Mouse (Mus musculus) heart, postnatal 36 days (tissue): ENCODE data around the gene Ubxn4. TPM values are rescaled to one million over a fixed set of nuclear protein-coding genes. Genes with fewer than 3 reads are reported as not detected.
"Not testable (repeated sequence)": the region's sequence is repeated elsewhere in the genome, so short reads cannot be mapped to it uniquely, and the experiment has no call there.

Experiments
- DNase-seq, 2 experiments: peaks; one replicate each; pipeline ENCODE4 v3.0.0; 2021 to 2022
- intact Hi-C: fragments of 180-260 bp; cut with DNase I; formaldehyde crosslinking; loops from one replicate; pipeline ENCODE4 v1.15.1; 2025
- total RNA-seq, 2 experiments: library from RNA; stranded (reverse); gene quantifications; 2 replicates each; pipeline ENCODE4 v1.2.3; 2021

Gene Ubxn4
- 10 to 100 TPM; 37.4 to 38.0 TPM for total RNA-seq

DNA sequence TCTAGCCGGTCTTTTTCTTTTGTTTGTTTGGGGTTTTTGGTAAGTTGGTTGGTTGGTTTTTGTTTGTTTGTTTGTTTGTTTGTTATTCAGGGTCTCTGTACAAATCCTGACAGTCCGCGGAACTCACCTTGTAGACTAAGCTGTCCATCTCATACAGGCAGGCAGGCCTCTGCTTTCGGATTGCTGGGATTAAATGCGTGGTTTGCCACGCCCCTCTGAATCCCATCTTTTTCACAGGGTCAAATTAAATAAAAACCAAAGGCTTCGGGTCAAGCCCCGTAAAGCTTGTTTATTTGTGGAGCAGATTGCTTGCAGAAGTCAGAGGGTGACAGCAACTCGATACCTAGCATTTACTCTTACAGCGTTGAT lies at the start of gene Ubxn4:
Gene Ubxn4 (plus strand): TSS at position 338 of the 369 bp plus-strand sequence.
- intact Hi-C loops: loop anchor here (5.0 kb wide), 2 partner anchors 141 to 471 kb away; partner anchors contain the start of genes Ccnt2, R3hdm1 and Zranb3
- no peak for DNase-seq

GRCm38 (mm10) chr1:128194011-128194410 lies 49.8 kb upstream of the Ubxn4 start:
- intact Hi-C loops: no loop called here

DNA sequence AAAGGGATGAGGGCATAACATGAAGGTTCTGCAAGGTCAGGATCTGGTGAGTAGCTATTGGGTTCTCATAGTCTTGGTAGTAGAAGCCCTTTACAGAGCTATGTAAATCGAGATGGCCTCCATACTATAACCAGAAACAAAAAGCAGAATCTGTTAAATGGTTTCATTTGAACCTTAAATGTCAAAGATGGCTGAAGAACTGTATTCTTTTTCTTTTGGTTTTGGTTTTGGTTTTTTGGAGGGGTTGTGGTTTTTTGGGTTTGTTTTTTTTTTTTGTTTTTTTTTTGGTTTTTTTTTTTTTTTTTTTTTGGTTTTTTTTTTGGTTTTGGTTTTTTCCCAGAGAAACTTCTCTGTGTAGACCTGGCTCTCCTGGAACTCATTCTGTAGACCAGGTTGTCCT lies 46.4 kb upstream of the Ubxn4 start:
- no peak for DNase-seq
- intact Hi-C loops: no loop called here

More at GRCm38 (mm10) chr1:128194011-128194410, 49.8 kb upstream of the Ubxn4 start:
- no peak for DNase-seq

DNA sequence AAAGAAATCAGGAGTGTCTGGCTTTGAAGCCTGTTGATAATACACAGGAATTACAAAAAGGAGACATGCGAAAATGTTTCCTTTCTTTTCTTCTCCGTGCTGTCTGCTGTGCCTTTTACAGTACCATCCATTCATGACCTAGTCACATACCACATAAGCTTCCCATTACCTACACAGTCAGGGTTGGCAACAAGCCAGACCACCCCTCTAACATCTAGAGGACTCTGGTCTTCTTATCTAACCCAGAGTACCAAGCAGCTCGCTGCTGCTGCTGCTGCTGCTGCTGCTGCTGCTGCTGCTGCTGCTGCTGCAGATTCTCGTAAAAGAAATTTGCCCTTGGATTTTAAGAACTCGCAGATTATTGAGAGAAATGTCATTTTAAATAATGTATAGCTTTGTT lies 30.5 kb upstream of the Ubxn4 start:
- intact Hi-C loops: no loop called here
- DNase-seq: no peak

- DNase-seq: no peak
- intact Hi-C loops: loop anchor here (5.0 to 10.0 kb wide), 3 partner anchors 287 to 727 kb away; no protein-coding TSS in a partner anchor
These were observed 21.9 kb upstream of the Ubxn4 start for GRCm38 (mm10) chr1:128221886-128222285.

DNA sequence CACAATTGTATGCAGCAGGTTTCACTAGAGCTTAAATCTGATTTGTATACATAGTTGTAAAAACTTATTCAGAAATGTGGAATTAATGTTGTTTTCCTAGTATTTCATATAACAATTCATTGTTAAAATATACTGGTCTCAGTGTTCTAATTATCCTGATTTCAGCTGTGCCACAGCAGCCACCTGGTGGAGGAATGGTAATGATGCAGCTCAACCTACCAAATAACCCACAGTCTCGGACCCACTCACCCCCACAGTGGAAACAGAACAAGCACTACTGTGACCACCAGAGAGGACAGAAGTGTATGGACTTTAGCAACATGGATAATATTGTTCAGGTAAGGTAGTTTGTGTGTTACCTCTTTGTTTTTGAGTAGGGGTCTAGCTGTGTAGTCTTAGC lies 20.5 kb upstream of the Ubxn4 start:
- DNase-seq: no peak
- intact Hi-C loops: loop anchor here (5.0 to 10.0 kb wide), 3 partner anchors 289 to 729 kb away; no protein-coding TSS in a partner anchor

- intact Hi-C loops: no loop called here
- DNase-seq: no peak
These were observed 8.6 kb upstream of the Ubxn4 start for GRCm38 (mm10) chr1:128235181-128235580.

DNA sequence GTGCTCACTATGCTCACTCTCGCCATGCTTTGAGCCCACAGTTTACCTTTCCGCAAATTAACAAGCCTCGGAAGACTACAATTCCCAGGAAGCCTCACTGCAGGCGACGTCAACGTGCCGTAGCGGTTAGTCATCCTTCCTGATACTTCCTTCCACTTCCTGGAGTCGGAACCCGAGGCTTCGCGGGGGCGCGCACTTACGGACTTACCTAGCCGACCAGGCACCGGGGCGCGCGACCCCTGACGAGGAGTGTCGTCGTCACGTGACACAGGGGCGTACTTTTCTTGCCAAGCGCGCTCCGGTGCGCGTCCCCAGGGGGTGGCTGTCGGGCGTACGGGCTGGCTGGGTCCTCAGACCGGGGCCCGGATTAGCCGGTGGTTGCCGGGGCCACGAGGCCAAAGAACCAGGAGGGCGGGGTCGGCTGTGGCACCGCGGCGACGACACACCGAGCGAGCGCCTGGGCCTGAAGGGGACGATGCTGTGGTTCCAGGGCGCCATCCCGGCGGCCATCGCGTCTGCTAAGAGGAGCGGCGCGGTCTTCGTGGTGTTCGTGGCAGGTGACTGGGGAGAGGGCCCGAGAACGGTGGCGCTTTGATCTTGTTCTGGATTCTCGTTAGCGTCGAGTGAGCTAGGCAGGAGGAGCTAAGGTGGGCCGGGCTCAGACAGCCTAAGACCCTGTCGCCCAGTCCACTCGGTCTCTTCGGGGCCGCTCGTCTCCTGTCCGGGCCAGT lies 397 bp downstream of the Ubxn4 start:
- intact Hi-C loops: loop anchor here (5.0 kb wide), 2 partner anchors 142 to 472 kb away; partner anchors contain the start of genes Ccnt2, R3hdm1 and Zranb3

GRCm38 (mm10) chr1:128244727-128245355 lies 1.1 kb downstream of the Ubxn4 start:
- DNase-seq: peak in 1 of 2 experiments; percentile 26
- intact Hi-C loops: loop anchor here (5.0 kb wide), 2 partner anchors 143 to 473 kb away; partner anchors contain the start of genes Ccnt2, R3hdm1 and Zranb3

More for the DNA sequence above, 397 bp downstream of the Ubxn4 start:
- DNase-seq: peak; percentile 90 to 91

DNA sequence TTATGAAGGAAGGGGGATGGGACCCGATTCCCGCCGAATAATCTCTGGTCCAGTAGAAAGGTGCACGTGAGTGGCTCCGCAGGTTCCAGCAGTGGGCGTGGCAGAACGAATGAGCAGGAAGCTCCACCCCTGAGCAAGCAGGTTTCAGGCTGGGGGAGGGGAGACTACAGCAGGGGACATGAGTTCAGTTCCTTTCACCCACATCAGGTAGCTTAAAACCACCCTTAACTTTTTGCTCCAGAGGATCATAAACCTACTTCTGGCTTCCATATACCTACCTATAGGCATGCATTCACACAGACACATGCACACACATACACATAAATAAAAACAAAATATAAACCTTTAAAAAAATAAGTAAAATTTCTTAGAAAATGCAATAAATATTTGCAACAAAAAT lies 23.3 kb downstream of the Ubxn4 start:
- DNase-seq, intact Hi-C loops: not testable (repeated sequence)

GRCm38 (mm10) chr1:128270731-128271130 lies 27.0 kb downstream of the Ubxn4 start:
- intact Hi-C loops: no loop called here
- DNase-seq: no peak

GRCm38 (mm10) chr1:128275908-128276307 lies 32.1 kb downstream of the Ubxn4 start:
- no peak for DNase-seq
- intact Hi-C loops: no loop called here

- no peak for DNase-seq
- intact Hi-C loops: no loop called here
These were observed 34.8 kb downstream of the Ubxn4 start for GRCm38 (mm10) chr1:128278563-128278962.

DNA sequence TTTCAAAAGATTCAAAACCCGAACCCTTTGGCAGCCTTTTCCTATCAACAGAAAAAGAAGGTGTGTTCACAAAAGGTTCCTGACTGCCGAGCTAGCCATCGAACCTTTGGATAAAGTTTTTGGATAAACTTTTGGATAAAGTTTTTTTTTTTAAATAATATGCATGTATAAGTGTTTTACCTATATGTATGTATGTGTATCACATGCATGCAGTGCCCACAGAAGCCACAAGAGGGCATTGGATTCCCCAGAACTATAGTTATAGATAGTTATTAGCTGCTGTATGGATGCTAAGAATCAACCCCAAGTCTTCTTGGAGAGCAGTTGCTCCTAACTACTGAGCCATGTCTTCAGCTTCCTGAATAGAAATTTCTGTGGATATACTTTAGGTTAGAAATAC lies 38.0 kb downstream of the Ubxn4 start:
- intact Hi-C loops: loop anchor here (10.0 kb wide), 1 partner anchor 553 kb away; no protein-coding TSS in a partner anchor
- DNase-seq: no peak

- DNase-seq: no peak
- intact Hi-C loops: loop anchor here (10.0 kb wide), 1 partner anchor 552 kb away; no protein-coding TSS in a partner anchor
These were observed 39.2 kb downstream of the Ubxn4 start for GRCm38 (mm10) chr1:128282924-128283323.

GRCm38 (mm10) chr1:128284157-128284690 lies 40.5 kb downstream of the Ubxn4 start:
- no peak for DNase-seq
- intact Hi-C loops: loop anchor here (10.0 kb wide), 1 partner anchor 551 kb away; no protein-coding TSS in a partner anchor

- DNase-seq: no peak
- intact Hi-C loops: loop anchor here (10.0 kb wide), 1 partner anchor 550 kb away; no protein-coding TSS in a partner anchor
These were observed 41.4 kb downstream of the Ubxn4 start for GRCm38 (mm10) chr1:128285136-128285535.

DNA sequence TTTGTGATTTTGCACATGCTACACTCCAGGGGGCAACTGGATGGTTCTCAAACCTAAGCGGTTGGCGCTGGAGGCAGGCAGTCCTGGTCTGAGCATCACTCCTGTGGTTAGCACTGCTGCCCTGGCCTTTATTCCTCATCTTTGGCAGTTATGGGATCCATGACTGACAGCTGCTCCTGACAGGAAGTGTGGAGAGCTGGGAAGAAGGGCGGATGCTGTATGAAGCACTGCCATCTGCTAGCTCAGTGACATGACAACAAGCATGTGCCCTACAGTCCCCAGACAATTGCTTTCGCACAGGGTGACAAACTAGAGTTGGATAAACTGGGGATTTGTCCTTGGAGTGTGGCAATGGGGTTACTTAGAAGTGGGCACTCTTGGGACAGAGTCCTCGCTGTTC lies 46.5 kb downstream of the Ubxn4 start:
- intact Hi-C loops: no loop called here
- DNase-seq: no peak

GRCm38 (mm10) chr1:128293524-128293923 lies 49.8 kb downstream of the Ubxn4 start:
- intact Hi-C loops: no loop called here
- no peak for DNase-seq

GRCm38 (mm10) chr1:128295296-128295695 lies 51.5 kb downstream of the Ubxn4 start:
- intact Hi-C loops: no loop called here
- DNase-seq: no peak
